Mouse (Mus musculus): ENCODE measurements around the gene Nup62. TPM values are rescaled to one million over a fixed set of nuclear protein-coding genes. Genes with fewer than 3 reads are reported as not detected.
A peak's percentile ranks its signal among the peaks of the same experiment; 100 is the strongest.

Nup62 gene
- 10 to 100 TPM; 33.0 to 37.1 TPM for total RNA-seq (2021)
- long read RNA-seq, experiment 1, transcript Nup62-201 (2 exons, 2,722 nt), result major isoform, 14 of 18 reads
- long read RNA-seq, experiment 1, partial matches to known transcripts, result 4 of 18 reads
- long read RNA-seq, experiment 1, other reads (novel, unspliced or antisense), result 0 of 18 reads
- long read RNA-seq, experiment 2, transcript Nup62-201 (2 exons, 2,722 nt), result major isoform, 12 of 12 reads
- long read RNA-seq, experiment 2, partial matches to known transcripts, result 0 of 12 reads
- long read RNA-seq, experiment 2, other reads (novel, unspliced or antisense), result 0 of 12 reads

DNA sequence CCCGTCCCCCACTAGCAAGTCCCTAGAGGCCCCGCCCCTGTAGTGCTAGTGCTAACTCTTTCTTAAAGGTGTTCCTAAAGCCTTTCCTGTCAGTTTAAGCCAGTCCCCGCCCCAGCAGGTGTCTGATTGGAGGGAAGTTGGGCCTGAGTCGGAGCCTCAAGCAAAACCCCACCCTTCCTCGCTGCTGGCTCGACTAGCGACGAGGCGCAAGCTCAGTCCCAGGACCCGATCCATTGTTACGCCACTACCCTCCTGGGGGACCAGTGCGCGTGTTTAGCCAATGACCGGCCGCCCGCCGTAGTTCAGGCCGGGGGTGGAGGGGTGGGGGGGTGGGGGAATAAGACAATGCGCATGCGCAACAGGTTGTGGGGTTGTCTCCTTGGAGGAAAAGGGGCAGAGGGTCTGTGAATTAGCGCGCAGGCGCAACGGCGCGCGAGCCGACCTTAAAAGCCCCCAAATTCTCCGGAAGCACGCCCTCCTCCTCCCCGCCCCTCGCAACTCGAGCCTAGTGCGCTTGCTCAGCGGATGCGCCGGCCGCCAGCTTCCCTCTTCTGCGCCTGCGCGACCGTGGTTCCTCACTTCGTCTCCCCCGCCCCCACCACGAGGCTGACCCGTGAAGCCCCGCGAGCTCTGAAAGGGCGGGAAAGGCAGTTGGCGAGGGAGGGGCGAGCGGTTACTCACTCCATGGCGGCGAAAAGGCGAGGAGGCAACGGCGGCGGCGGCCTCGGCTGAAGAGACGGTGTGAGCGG, at the start of gene Nup62, which contains the start of gene Il4i1:
Gene Nup62 (plus strand): TSS at position 368 of the 749 bp plus-strand sequence.
Gene Il4i1 (plus strand): TSS at position 667 of the 749 bp plus-strand sequence.
- intact Hi-C loops (cut with DNase I), result loop anchor here (5.0 kb wide), 1 partner anchor 69 kb away; the partner anchor contains the start of gene Vrk3

DNA sequence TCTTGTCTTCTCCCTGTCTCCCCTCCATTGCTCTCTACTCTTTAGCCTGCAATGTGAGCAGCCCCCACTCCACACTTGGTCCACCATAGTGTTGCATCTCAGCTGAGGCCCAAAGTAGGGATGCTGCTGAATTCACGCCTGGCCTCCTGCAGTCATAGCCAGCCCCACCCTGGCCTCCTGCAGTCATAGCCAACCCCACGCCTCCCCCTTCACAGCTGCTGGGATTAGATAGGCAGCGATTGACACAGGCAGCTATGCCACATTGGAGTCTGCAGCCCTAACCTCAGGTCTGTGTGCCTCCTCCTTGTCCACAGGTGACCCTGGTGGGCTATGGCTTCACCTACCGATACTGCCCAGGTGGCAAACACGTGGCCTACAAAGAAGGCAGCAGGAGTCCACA, 47.8 kb upstream of the Nup62 start:
- intact Hi-C loops (cut with DNase I), result no loop called here
- no peak for DNase-seq (ENCODE audit: low spot score in 2 of 2)

More for the DNA sequence above, at the start of gene Nup62, which contains the start of gene Il4i1:
- peak; percentile 99 for DNase-seq (ENCODE audit: low spot score in 2 of 2)

DNA sequence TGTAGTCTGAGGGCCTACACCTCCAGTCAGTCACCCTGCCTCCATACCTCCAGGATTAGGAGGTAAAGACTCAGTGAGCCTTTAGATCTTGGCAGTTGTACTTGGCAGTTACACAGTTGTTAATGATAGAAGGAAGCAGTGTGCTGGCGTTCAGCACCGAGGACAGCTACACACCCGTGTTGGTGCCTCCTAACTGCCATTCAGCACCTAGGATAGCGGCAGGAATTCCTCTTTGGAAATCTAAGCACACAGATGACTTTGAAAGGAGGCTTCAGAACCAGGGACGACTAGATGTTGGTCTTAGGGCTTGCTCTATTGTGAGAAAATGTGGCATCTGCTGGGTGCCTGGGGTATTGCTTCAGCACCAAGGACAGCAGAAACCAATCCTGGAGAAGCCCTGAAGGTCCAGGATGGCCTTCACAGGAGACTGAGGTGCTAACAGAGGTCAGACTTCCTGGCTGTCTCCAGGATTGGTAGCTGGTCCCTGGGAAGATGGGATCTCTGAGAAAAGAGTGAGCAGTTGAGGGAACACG, 45.8 kb upstream of the Nup62 start:
- peak in 1 of 2 experiments; percentile 44 for DNase-seq (ENCODE audit: low spot score in 2 of 2)
- intact Hi-C loops (cut with DNase I), result loop anchor here (5.0 kb wide), 1 partner anchor 42 kb away; no protein-coding TSS in a partner anchor

DNA sequence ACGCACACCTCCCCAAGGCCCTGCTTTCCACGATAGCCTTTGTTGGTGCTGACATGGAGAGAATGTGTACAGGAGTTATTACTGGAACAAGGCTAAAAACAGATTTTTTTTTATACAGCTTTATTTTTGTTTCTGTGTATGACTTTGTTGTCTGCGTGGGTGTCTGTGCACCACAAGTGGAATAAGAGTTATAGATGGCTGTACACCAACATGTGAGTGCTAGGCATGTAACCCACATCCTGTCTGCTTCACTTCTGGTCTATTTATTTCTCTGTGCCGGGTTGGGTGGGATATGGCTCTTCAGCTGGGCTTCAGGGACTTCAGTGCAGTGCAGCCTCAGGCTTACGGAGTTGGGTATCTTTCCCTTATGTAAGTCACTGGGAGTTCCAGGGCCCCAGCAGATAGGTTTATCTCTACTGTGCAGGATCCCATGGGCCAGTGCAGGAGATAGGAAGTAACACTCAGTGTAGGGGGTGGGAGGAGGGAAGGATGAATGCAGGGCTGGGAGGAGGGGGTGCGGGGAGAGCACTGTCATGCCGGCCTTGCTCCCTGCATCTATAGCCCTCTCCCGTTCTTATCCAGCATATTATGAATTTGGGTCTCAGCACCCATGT, 43.2 kb upstream of the Nup62 start:
- DNase-seq (ENCODE audit: low spot score in 2 of 2), result peak; percentile 7 to 22
- intact Hi-C loops (cut with DNase I), result loop anchor here (5.0 kb wide), 1 partner anchor 40 kb away; no protein-coding TSS in a partner anchor

DNA sequence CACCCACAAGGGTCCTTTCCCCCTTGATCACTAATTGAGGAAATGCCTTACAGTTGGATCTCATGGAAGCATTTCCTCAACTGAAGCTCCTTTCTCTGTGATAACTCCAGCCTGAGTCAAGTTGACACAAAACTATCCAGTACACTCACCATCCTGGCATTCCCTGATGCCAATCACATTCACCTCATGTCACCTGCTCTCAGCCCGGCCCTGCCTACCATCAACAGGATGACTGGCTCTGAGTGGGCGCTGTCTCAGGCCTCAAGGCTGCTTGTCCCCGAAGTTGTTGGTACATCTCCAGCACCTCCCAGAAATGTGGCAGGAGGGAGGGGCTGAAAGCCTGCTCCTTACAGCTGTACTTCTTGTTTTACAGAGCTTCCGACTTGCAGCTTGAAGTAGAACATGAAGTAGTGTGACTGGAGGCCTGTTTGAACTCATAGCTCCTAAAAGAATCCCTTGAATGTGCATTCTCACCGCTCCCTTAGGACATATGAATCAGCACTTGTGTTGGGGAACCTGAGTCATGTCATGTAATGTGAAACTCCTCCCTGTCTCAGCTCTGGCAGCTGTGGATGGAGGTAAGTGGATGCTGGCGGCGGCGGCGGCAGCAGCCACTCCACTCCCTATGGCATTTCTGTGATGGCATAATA, 38.9 kb upstream of the Nup62 start:
- intact Hi-C loops (cut with DNase I), result no loop called here
- no peak for DNase-seq (ENCODE audit: low spot score in 2 of 2)

DNA sequence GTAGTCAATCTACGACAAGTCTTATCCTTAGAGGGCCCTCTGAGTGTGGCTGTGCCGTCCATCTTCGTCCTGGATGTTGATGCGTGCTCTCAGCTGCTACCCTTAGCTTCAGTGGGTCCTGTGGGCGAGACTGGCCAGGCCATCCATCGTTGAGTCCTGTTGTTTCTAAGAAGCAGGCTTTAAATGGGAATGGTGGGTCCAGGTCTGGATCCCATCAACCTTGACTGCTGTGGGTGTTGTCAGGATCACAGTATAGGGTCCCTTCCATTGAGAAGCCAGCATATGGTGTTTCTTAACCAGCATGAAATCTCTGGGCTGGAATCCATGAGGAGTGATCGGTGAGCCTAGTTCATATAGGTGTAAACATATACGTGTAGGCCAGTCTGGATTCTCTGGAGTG, 35.8 kb upstream of the Nup62 start:
- intact Hi-C loops (cut with DNase I), result no loop called here
- DNase-seq (ENCODE audit: low spot score in 2 of 2), result no peak

DNA sequence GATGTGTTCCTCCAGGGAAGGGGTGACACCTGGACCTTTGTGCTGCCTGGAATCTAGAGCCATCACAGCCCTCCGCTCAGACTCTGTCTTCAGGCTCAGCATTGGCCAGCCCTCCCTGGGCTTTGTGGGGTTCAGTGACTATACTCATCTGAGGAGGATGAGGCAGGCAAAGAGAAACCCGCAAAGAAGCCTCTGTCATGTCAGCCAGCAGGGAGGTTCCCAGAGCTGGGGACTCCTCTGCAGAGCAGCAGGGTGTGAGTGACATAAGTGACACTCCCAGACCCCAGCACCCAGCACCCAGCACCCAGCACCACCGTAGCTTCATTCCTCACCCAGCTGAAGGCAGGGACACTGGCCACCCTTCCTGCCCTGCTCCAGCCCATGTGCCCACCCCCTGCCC, 26.4 kb upstream of the Nup62 start:
- no peak for DNase-seq (ENCODE audit: low spot score in 2 of 2)
- intact Hi-C loops (cut with DNase I), result no loop called here

DNA sequence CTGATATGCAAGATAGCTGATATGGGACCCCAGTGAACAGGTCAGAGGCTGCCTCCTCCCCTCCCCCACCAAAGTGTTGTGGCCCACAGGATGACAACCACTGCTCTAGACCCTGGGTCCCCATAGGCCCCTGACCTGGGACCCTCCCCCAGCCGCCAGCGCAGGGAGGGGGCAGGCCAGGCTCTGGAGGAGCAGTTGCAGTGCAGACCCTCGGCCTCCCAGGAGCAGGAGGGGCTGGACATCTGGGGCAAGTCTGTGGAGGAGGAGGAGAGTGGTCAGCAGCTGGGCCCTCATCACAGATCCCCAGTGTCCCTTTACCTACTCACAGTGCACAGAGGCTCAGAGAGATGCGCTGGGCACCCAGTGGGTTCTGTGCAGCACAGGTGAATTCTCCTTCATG, 25.8 kb upstream of the Nup62 start:
- DNase-seq (ENCODE audit: low spot score in 2 of 2), result no peak
- intact Hi-C loops (cut with DNase I), result no loop called here

DNA sequence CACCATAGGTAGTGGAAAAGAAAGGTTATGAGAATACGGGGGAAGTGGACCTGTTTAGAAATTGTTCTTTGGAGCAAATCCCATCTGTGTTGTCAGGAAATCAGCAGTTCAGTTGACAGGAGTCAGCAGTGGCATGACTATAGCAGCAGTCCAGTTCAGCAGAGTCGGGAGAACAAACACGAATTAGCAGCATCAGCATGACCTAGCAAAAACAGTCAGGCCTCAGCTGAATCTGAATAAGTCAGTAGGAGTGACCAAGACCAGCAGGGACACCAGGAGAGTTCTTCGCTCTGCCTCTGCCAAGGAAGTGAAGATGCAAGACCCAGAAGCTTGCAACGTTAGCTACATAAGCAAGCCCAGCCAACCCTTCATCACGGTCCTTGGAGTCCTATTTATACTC, 23.1 kb upstream of the Nup62 start:
- no peak for DNase-seq (ENCODE audit: low spot score in 2 of 2)
- intact Hi-C loops (cut with DNase I), result no loop called here

DNA sequence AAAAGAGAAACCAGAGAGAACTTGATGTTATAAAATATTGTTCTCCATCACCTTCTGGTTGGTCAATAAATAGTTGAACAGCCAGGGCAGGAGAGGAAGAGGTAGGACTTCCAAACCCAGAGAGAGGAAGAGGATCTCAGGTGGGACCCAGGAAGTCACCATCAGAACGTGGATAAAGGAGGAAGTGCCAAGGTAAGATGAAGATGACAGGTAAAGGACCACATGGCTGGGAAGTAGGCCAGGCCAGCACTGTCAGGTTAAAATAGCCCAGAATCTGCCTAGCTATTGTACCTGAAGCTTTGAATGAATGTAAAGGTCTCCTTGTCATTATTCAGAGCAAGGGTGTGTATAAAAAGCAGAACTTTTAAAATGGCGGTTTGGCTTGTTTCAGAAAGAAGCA, 7.0 kb upstream of the Nup62 start:
- no peak for DNase-seq (ENCODE audit: low spot score in 2 of 2)
- intact Hi-C loops (cut with DNase I), result no loop called here

DNA sequence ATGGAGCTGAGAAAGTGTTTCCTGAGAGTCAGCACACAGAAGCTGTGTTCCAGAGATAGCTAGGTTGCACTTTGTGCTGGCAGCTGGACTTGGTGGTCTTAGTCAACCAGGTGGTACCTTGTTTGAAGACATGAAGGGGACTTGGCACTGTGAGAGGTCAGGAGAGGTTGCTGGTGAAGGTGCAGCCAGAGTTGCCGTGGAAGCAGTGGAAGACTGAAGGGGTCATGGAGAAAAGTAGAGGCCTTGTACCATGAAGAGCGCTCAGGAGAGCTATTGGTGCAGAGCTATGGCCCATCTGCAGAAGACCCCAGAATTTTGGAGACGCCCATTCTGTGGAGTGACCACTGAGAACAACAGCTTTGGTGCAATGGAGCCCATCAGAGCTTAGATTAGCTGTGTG, 6.4 kb upstream of the Nup62 start:
- intact Hi-C loops (cut with DNase I), result no loop called here
- no peak for DNase-seq (ENCODE audit: low spot score in 2 of 2)

DNA sequence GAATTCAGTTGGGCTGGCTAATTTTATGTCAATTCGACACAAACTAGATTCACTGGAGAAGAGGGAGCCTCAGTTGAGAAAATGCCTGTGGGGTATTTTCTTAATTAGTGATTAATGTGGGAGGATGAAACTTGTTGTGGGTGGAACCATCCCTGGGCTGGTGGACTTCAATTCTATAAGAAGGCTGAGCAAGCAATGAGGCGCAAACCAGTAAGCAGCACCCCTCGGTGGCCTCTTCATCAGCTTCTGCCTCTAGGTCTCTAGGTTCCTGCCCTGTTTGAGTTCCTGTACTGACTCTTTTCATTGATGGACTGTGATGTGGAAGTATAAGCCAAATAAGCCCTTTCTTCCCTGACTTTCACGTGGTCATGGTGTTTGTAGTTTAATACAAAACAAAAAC, 5.5 kb upstream of the Nup62 start:
- intact Hi-C loops (cut with DNase I), result loop anchor here (5.0 kb wide), 1 partner anchor 38 kb away; no protein-coding TSS in a partner anchor
- DNase-seq (ENCODE audit: low spot score in 2 of 2), result no peak

DNA sequence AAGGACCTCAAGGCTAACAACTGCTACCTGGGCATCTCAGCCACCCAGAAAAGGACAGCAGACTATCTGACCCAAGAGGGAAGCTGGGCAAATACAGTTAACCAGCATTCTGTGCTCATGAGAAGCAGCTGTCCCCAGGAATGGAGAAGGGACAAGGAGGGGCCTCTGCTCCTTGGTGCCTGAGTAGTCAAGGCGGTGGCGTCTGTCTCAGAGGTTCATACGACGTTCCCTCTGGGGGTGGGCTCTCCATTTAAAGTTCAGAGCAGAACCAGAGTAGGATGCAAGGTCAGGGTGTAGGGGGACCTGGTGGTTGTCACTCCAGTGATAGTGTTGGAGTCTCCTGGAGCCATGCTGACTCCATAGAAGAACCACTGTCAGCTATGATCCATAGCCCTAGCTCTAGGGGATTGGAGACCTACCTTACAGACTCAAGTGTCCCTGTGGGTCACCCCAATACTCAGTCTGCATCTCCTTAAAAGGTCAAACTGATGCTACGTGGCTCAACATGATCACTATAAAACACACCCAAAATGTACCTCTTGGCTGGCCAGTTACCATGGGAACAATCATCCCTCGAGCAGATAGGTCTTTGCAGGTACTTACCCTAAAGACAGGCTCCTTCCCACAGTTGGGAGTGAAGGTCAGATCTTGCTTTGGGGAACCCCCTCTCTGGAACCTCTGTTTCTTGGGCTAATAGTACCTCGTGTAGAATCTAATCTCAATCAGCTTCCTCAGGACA, 4.9 kb upstream of the Nup62 start:
- DNase-seq (ENCODE audit: low spot score in 2 of 2), result no peak
- intact Hi-C loops (cut with DNase I), result loop anchor here (5.0 kb wide), 1 partner anchor 39 kb away; no protein-coding TSS in a partner anchor

DNA sequence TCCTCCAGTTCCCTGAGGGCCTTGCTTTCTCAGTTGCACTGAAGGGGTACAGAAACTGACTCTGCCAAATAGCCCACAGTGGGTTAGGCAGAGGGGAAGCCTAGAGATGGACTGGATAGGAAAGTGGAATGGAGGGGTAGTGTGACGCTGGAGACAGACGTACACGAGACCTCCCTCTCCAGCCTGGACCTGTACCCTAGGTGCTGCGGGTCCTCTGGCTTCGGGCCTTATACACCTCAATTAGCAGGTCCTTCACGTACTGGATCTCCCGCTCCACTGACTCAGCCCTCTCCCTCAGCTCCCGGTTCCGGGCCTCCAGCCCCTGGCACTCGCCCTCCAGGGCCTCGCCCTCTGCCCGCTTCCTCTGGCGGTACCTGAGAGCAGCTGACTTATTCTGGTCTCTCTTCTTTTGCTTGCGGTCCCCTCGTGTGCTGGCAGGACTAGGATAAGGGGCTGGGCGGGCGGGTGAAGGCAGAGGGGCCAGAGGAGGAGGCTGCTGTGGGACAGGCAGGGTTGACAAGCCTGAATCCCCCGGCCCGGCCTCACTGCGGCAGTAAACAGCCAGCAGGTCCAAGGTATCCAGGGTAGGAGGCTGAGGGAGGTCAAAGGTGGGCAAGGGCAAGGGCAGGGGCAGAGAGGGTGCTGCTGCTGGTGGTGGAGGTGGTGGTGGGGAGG, 3.1 kb upstream of the Nup62 start:
- no peak for DNase-seq (ENCODE audit: low spot score in 2 of 2)
- intact Hi-C loops (cut with DNase I), result loop anchor here (5.0 kb wide), 1 partner anchor 40 kb away; no protein-coding TSS in a partner anchor

DNA sequence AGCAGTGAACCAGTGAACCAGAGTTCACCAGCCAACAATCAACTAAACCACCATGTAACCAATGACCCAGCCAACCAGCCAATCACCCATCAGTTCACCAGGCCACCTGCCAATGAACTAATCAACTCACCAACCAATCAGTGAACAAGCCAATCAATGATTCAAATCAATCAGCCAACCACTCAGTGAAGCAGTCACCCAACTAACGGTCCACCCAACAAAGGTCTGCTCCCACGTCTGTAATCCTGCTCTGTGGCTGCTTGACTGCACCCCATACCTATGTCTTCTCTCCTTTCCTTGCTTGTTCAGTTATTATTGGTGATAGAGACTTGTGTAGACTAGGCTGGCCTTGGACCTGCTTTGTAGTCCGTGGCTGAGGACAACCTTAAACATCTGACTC, 1.9 kb upstream of the Nup62 start:
- DNase-seq (ENCODE audit: low spot score in 2 of 2), result no peak

DNA sequence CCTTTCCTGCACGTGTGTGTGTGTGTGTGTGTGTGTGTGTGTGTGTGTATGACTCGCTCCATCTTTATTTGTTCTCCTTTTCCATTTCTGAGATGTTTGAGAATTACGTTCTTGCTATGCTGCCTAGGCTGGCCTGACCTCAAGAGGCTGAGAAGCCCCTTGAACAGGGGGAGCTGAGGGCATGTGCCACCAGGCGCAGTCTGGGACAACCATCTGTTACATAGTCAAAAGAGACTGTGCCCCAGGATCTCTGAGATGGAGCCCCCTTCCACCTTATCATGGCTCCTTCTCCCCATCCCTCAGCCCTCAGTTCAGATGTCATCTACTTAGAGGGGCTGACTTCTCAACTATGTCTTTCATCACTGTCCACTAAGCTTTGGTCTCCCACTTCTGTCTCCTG, 1.5 kb upstream of the Nup62 start:
- intact Hi-C loops (cut with DNase I), result loop anchor here (5.0 kb wide), 1 partner anchor 42 kb away; no protein-coding TSS in a partner anchor
- no peak for DNase-seq (ENCODE audit: low spot score in 2 of 2)

More for the DNA sequence above, 1.9 kb upstream of the Nup62 start:
- intact Hi-C loops (cut with DNase I), result loop anchor here (5.0 kb wide), 1 partner anchor 42 kb away; no protein-coding TSS in a partner anchor

DNA sequence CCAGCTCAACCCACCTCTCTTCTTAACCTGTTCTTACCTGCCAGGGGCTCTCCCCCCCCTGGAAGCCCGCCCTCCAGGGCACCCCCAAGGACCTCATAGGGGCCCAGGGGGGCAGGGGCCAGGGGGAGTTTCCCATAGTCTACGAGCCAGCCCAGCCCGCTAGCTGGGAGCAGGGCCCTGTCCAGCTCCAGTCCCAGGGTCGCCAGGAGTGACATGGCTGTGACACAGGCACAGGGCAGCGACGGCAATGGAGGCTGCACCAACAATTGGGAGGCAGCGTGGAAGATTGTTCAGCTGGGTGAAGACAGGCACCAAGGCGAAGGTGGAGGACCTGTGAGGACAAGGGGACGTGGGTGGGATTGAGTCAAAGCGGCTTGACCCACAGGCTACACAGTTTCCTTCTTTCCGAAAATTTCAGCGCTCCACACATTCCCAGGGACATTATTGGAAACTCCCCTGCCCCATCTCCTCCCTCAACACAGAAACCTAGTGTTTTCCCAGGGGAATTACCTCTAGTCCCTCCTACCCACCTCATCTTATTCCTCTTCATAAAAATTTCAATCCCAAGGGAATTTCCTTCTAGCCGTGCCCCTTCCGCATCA, 835 bp upstream of the Nup62 start:
- intact Hi-C loops (cut with DNase I), result loop anchor here (5.0 kb wide), 2 partner anchors 43 to 68 kb away; partner anchors contain the start of gene Vrk3
- DNase-seq (ENCODE audit: low spot score in 2 of 2), result no peak
